Mouse (Mus musculus) lung, postnatal 4 days (tissue): ENCODE results near the gene Id1.

Experiments used
- DNase-seq, 2 experiments: peaks; one replicate each; pipeline ENCODE4 v3.0.0; 2021

The Id1 gene

DNA sequence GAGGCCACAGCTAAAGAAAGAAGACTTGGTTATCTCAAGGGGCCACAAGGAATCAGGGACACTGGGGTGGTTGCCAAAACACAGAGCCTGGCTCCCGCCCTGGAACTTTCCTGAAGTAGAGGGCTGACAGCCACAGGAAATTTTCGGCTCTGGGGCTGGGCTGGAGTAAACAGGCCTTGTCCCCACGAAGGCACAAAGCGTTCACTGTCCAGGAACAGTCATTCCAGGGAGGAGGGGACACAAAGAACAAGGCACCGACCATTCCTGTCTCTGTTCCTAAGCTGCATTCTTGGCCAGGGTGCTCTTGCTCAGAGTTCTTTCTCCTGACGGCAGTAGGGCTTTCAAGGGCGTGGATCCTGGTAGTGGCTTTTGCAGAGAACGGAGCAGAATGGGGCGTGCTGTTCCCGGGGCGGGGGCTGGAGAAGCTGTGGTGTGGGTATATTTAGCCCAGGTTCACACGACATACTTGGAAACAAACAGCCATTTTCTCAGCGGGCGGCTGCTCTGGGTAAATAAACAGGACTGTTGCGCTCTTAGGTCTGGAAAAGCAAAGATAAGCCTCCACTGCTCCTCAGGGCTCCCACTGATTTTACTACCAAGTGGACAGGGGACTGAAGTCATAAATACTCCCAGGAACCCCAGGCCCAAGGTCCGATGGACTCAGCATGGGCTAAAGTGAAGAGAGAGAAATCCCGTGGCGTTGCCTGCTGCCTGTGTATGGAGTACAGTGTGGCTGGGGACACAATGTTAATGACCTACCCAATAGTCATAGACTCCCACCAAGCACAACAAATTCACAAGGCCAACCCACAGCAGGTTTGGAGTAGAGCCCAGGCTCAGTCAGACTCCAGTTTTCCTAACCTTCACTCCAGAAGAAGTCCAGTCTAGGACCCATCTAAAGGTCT, 49.6 kb downstream of the Id1 start:
- DNase-seq = peak; percentile 80 to 89
